Mouse (Mus musculus) CH12.LX (cell line): ENCODE measurements around the gene Zswim1.

ENCODE experiments used
- CTCF ChIP-seq, 2 experiments: IDR thresholded peaks in 1 of 2; conservative IDR thresholded peaks in 1 of 2; 2 replicates each; pipeline ENCODE4 v1.5.1; 2011 to 2012; ENCODE audit warnings: low read depth in 2 of 2, low read length in 2 of 2, improper control_type of control experiment in 1 of 2, inconsistent platforms in 1 of 2, mild to moderate bottlenecking in 1 of 2, moderate library complexity in 1 of 2
- PAX5 ChIP-seq: IDR thresholded peaks from 2 replicates; pipeline ENCODE4 v1.6.1; 2012; ENCODE audit warnings: low read length, inconsistent platforms, mixed read lengths

GRCm38 (mm10) chr2:164790451-164790850, 32.0 kb upstream of the Zswim1 start:
- TF ChIP-seq CTCF (conservative IDR thresholded peaks at IDR 0.05 in 1 of 2, IDR thresholded peaks at IDR 0.05 in 1 of 2; ENCODE audit: low read depth in 2 of 2, low read length in 2 of 2) (no peak), PAX5 (no peak)
